Mouse (Mus musculus) natural killer cell, adult 2 months (primary cell): ENCODE measurements at regions not wholly inside any gene's neighbourhood (a gene's known extent, or its start where the extent isn't known, plus 50 kb on each side); places are given as distances from the start of the nearest gene placed in this dataset.

Experiments
- DNase-seq, 2 experiments: peaks; one replicate each; pipeline ENCODE4 v3.0.0; 2022; ENCODE audit warnings: low spot score in 2 of 2

DNA sequence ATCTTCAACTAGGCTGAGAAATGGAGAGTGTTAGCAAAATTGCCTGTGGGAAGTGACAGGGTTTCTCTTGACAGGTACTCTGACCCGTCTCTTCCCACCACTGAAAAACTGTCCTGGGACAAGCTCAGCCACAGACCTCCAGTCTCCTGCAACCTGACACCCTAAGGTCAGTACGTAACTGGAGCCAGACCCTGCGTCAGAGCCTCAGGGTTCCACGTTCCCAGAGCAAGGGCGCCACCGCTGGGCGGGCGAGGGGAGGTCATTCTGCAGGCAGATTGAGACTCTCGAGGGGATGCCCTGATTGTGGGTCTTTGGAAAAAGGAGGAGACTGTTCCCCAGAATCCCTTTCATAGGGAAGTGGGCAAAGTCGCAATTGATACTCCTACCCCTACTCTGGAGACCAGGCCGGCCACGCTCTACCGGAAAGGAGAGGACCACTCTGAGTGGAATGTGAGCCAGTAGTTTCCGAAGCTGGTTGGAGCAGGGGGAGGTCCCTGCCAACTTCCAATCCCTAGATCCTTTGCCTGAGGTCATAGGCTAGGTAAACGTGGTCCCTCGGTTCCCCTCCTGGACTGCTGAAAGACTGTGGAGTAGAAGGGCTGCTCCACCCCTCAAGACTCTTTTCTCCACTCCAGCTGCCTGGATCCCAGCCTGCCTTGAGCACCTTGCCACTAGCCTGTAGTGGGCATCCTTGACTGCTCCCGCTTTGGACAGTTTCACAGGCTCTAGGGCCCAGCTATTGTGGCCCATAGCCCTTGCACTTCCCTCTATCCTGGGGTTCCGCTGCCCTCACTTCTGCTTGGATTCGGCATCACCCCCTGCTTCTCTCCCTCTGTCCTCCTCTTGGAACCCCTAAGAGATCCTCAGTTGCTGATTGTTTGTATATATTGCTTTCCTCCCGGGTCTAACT, 61.0 kb upstream of the Lpcat1 start:
- no peak for DNase-seq

DNA sequence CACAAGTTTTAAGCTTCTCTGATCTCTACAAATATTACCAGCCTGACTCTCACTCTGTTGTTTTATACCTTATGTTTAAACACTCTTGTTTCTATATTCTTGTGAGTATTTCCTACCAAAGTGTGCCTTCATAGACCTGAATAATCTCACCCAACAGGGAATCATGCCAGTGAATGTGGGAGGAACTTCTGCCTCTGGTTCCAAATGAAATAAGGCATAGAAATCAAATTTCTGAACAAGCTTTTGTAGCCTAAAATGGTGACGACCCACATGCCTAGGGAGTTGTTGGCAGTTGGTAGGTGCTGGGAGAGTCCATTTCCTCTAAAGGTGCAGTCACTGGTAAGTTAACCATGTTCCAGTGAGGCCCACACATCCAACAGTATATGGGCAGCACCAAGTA, 66.1 kb upstream of the Lpcat1 start:
- no peak for DNase-seq

DNA sequence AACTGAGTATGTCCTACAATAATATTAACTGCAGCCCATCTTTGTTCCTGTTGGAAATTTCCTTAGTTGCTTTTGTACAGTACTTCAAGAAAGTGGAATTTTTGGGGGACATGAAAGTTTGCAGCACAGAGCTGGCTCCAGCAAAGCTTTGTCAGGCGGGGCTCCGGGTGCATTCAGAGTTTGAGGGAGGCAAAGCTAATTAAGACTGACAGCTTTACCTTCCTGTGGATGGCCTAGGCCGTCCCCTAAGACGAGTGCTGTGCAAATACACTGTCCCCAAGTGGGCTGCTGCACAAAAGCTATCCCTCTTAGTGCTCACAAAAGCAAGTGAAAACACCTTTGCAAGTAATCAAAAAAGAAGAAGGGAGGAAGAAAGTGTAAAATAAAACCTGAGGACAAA, 68.7 kb upstream of the Ndufs6 start:
- DNase-seq, result no peak

DNA sequence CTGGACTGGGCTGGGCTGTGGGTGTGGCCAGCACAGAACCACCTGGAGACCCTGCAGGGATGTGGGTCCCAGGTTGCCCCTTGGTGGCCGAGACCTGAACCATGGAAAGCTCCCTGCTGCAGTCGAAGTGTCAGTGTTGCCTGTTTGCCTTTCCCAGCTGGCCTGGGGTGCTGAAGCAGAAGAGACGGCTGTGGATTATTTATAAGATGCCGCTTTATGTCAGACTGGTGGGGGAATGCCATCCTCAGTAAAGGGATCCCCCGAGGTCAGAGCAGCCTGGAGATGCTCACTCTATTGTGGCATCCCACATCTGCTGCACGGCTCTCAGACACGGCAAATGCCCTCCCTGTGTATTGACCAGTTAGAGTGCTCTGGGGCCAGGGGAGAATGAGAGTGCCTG, 67.5 kb upstream of the Ndufs6 start:
- no peak for DNase-seq

DNA sequence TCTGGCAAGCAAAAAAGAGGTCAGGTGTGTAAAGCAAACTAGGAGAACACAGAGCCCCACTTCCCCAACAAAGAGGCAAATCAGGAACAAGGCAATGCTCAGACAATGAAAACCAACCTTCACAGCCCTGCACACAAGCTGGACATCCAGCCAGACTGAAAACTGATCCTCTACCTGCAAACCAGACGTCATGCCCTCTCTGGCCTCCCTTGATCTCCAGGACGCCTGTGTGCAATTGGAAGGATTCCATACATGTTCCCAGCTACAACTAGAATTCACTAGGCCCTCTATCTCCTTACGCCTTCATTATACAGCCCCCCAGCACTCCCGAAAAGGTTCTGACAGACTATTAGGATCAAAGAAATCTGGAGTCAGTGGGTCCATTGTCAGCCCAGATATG, 60.7 kb upstream of the Ndufs6 start:
- DNase-seq, result no peak

DNA sequence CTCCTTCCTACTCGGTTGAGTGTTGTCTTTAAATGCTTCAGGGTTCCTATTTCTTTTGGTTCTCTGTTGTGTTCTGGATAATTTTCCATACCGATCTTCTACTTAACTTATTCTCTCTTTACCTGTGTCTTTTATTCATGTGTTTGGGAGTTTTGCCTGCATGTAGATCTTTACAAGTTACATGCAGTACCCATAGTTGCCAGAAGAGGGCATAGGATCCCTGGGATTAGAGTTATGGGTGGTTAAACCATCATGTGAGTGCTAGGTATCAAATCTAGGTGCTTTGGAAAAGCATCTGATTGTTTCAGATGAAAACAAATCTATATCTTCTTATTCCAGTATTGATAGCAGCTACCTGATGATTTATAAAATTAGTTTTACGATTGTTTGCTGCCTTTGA, 55.2 kb upstream of the Ndufs6 start:
- DNase-seq, result peak in 1 of 2 experiments; percentile 22
